Mouse (Mus musculus): ENCODE data around the gene R3hdm4. TPM values are rescaled to one million over a fixed set of nuclear protein-coding genes. Genes with fewer than 3 reads are reported as not detected.

R3hdm4 gene
- total and polyA plus RNA-seq, 2 experiments from 2014 or later = 58.4 to 107 TPM

DNA sequence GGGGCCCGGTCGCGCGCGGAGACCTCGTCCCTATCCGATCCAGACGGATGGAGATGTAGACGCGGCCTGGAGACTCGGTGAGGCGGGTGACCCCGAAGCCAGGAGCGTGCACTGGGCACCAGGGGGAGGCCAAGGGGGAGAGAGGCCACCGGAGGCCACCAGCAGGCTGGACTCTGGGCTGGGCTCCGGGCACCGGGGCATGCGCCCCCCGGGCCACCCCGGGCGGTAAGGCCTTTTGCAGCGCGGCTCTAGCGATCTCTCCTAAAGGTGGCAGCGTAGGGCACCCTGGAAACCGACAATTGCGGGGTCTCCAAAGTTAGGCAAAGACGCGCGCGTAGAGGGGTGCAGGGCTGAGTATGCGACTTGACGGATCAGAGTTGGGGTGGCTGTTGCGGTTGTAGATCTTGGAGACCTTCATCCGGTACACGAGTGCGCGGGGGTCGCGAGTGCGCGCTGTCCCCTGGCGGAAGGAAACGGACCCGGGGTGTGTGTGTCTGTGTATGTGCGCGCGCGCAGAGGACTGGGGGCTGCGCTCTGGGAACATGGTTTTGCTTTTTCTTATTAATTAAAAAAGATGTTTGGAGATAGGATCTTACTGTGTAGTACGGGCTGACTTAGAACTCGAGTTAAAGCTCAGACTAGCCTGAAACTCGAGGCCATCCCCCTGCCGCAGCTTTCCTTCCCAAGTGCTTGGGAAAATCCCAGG lies 6.5 kb upstream of the R3hdm4 start:
- TF ChIP-seq CTCF (IDR thresholded peaks at IDR 0.05; ENCODE audit: low read depth) = no peak
- TF ChIP-seq EP300 (IDR thresholded peaks at IDR 0.05; ENCODE audit: low read depth) = no peak
- no peak for DNase-seq (ENCODE audit: low spot score)
- peak overlapping the region; percentile 86 for H3K27ac ChIP-seq (ENCODE audit: low read depth)
- peaks cover 19% of the 10 kb centered on the region for H3K4me1 ChIP-seq (ENCODE audit: control insufficient read depth, insufficient read depth)
- WGBS = under 1% methylated on average over 52 of the region's 54 CpGs
- H3K9me3 ChIP-seq (replicated peaks; ENCODE audit: control insufficient read depth, low read length) = no peaks in the 10 kb centered on the region
- H3K27me3 ChIP-seq (ENCODE audit: control insufficient read depth, insufficient read depth, low read length) = peaks cover 9% of the 10 kb centered on the region
- H3K4me3 ChIP-seq (ENCODE audit: low read depth, low read length) = peak overlapping the region; percentile 88
- 0 out of 2 replicates have a peak, but pooled peaks cover 7% of the 10 kb centered on the region for H3K36me3 ChIP-seq (replicated peaks; ENCODE audit: control insufficient read depth, insufficient read depth, low read length)
- ATAC-seq (ENCODE audit: insufficient read depth, low read depth) = peak; percentile 28
- H3K9ac ChIP-seq (replicated peaks; ENCODE audit: low read depth, low read length) = peak overlapping the region; percentile 86
- H3K4me2 ChIP-seq (ENCODE audit: low read depth, low read length) = peak overlapping the region; percentile 95

DNA sequence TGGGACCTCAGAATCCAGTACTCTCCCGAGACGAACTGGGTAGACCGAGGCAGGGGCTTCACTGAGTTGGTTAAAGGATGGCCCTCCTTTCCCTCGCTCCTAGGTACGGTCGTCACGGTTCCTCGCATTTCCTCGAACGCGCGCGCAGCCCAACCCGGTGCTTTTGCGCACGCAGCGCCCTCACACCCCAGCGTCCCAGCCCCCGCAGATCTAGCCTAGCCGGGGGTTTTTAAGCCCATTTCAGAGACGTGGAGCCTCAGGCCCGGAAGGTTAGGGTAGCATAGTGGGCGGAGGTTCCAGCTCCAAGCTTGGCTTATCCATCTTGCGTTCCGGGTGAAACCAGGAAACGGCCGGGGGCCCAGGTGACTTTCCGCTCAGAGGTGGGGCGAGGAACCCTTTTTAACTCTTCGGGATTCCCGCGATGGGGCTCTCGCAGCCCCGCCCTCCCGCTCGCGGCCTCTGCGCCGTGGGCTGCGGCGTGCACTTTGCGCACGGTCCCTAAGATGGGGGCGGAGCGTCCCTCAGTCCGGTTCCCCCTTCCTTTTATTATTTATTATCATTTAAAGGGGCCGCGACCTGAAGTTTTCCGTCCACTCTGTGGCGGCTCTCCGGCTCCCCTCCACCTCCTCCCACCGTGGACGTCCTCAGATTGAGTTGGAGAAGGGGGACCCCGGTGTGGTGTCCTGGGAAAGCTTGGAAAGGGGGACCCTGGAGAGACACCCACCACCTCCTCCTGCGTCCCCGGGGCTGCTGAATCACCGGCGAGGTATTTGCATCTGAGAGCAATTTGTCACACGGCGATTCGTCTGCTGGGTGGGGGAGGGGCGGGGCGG lies 5.7 kb upstream of the R3hdm4 start, which contains the start of gene Arid3a:
Gene Arid3a (plus strand): TSS at position 553 of the 833 bp plus-strand sequence.
- Histone ChIP-seq H3K36me3 (replicated peaks; ENCODE audit: control insufficient read depth, insufficient read depth, low read length) (0 out of 2 replicates have a peak, but pooled peaks cover 7% of the 10 kb centered on the region), H3K27ac (ENCODE audit: low read depth) (peak within 1 kb of the TSS; percentile 86), H3K4me3 (ENCODE audit: low read depth, low read length) (peak within 1 kb of the TSS; percentile 88), H3K9me3 (replicated peaks; ENCODE audit: control insufficient read depth, low read length) (no peaks in the 10 kb centered on the region), H3K27me3 (ENCODE audit: control insufficient read depth, insufficient read depth, low read length) (peaks cover 17% of the 10 kb centered on the region), H3K9ac (replicated peaks; ENCODE audit: low read depth, low read length) (peak within 1 kb of the TSS; percentile 86), H3K4me2 (ENCODE audit: low read depth, low read length) (peak within 1 kb of the TSS; percentile 95), H3K4me1 (ENCODE audit: control insufficient read depth, insufficient read depth) (peaks cover 19% of the 10 kb centered on the region; the same call in 1 of the 2 replicates)
- TF ChIP-seq EP300 (IDR thresholded peaks at IDR 0.05; ENCODE audit: low read depth) = no peak
- TF ChIP-seq CTCF (IDR thresholded peaks at IDR 0.05; ENCODE audit: low read depth) = no peak
- DNase-seq (ENCODE audit: low spot score) (peak; percentile 89), ATAC-seq (ENCODE audit: insufficient read depth, low read depth) (peak; percentile 77)
- under 1% methylated on average over 63 of the region's 63 CpGs for WGBS

DNA sequence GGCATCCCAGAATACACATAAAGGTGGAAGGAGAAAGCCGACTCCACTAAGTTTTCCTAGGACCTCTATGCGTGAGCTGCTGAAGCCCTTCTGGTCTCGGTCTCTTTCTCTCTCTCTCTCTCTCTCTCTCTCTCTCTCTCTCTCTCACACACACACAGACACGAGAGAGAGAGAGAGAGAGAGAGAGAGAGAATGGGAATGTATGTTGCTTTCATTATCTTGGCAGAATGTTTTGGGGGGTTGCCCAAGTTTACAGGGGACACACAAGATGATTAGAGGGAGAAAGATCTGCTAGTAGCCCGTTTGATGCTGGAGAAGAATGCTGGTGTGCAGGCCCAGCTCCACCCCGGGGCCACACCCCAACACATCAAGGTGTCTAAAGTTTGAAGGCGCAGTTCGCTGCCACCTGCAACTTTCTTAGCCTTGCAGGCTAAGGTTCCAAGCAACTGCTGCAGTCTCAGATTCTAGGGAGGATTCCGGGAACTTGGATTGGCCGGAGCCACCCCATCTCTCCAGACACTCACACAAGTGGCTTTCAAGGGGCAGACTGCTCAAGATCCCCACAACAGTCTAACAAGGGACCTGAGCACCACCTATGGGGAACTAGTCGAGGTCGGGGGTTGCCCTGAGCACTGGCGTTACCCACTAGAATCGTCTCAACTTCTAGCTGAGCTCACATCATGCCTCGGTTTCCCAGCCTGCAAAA lies 4.9 kb upstream of the R3hdm4 start:
- 6% methylated on average over 14 of the region's 15 CpGs for WGBS
- no peak overlapping the region for H3K27ac ChIP-seq (ENCODE audit: low read depth)
- TF ChIP-seq CTCF (IDR thresholded peaks at IDR 0.05; ENCODE audit: low read depth) (no peak), EP300 (IDR thresholded peaks at IDR 0.05; ENCODE audit: low read depth) (no peak)
- H3K4me2 ChIP-seq (ENCODE audit: low read depth, low read length) = peak overlapping the region; percentile 95
- peaks cover 24% of the 10 kb centered on the region for H3K27me3 ChIP-seq (ENCODE audit: control insufficient read depth, insufficient read depth, low read length)
- peak overlapping the region; percentile 86 for H3K9ac ChIP-seq (replicated peaks; ENCODE audit: low read depth, low read length)
- DNase-seq (ENCODE audit: low spot score) (no peak), ATAC-seq (ENCODE audit: insufficient read depth, low read depth) (no peak)
- 0 out of 2 replicates have a peak, but pooled peaks cover 3% of the 10 kb centered on the region for H3K36me3 ChIP-seq (replicated peaks; ENCODE audit: control insufficient read depth, insufficient read depth, low read length)
- H3K4me1 ChIP-seq (ENCODE audit: control insufficient read depth, insufficient read depth) = peaks cover 23% of the 10 kb centered on the region; the same call in 1 of the 2 replicates
- H3K4me3 ChIP-seq (ENCODE audit: low read depth, low read length) = peak overlapping the region; percentile 88
- H3K9me3 ChIP-seq (replicated peaks; ENCODE audit: control insufficient read depth, low read length) = no peaks in the 10 kb centered on the region

DNA sequence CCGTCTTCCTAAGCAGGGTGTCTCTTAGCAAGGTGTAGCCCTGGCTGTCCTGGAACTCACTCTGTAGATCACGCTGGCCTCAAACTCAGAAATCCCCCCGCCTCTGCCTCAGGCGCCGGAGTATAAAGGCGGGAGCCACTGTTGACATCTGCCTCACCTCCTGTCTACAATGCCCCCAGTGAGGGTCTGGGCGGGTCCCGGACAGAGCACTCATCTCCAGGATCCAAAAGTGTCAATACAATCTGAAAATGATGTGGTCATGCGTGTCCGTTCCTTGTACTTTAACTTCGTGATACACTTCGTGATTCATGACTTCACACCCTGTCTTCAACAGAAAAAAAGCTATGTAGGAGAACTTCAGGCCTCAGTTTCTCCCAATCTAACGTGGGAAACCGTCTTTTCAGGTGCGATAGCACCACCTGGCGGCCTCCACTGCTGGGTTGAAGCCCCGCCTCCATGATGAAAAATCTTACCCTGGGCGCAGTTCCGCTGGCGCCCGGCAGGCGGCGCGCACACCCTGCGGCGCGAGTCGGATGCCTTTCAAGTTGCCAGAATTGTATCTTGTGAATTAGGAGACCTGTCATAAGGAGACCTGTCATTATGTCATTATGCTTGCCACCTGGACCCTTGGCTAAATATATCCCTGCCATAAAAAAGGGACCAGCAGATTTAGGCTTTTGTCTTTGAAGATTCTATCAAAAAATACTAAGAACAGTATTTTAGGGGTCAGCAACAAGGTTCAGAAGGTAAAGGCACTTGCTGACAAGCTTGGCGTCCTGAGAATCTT lies 4.2 kb upstream of the R3hdm4 start:
- ATAC-seq (ENCODE audit: insufficient read depth, low read depth) = peak; percentile 8; the same call in 1 of the 2 replicates
- H3K4me1 ChIP-seq (ENCODE audit: control insufficient read depth, insufficient read depth) = peaks cover 23% of the 10 kb centered on the region; the same call in 1 of the 2 replicates
- DNase-seq (ENCODE audit: low spot score) = peak; percentile 84
- H3K4me2 ChIP-seq (ENCODE audit: low read depth, low read length) = peak overlapping the region; percentile 95
- WGBS = 9% methylated on average over 29 of the region's 29 CpGs
- H3K9ac ChIP-seq (replicated peaks; ENCODE audit: low read depth, low read length) = no peak overlapping the region
- H3K36me3 ChIP-seq (replicated peaks; ENCODE audit: control insufficient read depth, insufficient read depth, low read length) = no peaks in the 10 kb centered on the region
- H3K27ac ChIP-seq (ENCODE audit: low read depth) = no peak overlapping the region
- no peaks in the 10 kb centered on the region for H3K9me3 ChIP-seq (replicated peaks; ENCODE audit: control insufficient read depth, low read length)
- H3K4me3 ChIP-seq (ENCODE audit: low read depth, low read length) = no peak overlapping the region
- peaks cover 32% of the 10 kb centered on the region for H3K27me3 ChIP-seq (ENCODE audit: control insufficient read depth, insufficient read depth, low read length)
- TF ChIP-seq EP300 (IDR thresholded peaks at IDR 0.05; ENCODE audit: low read depth) (no peak), CTCF (IDR thresholded peaks at IDR 0.05; ENCODE audit: low read depth) (peak; percentile 99)
